Mouse (Mus musculus): ENCODE data around the gene Cyp46a1.

DNA sequence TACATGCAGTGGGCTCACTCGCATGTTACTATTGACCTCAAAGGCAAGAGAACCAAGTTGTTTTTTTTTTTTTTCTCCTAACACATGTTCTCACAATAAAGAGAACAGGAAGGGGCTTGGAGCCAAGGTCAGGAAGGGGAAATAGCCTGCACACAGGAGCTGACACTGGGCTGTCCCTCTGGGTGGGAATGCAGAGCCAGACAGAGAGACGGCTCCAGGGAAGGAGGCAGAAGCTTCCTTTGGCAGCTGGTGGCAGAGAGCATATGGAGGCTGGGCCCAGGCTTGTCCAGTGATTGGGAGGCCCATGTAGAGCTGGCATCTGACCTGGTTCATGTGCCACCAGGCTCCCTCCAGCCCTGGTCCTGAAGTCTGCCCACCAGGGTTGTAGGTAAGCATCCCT is 33.7 kb downstream of the Cyp46a1 start:
- TF ChIP-seq CTCF (IDR thresholded peaks at IDR 0.05; ENCODE audit: control insufficient read depth, insufficient read depth, low read length) (no peak), POLR2A (IDR thresholded peaks at IDR 0.05; ENCODE audit: borderline replicate concordance, control insufficient read depth, low read depth, low read length) (no peak)

Data from bone marrow, adult 2 months (tissue).